Mouse (Mus musculus): ENCODE measurements around the gene Krtap5-1.

DNA sequence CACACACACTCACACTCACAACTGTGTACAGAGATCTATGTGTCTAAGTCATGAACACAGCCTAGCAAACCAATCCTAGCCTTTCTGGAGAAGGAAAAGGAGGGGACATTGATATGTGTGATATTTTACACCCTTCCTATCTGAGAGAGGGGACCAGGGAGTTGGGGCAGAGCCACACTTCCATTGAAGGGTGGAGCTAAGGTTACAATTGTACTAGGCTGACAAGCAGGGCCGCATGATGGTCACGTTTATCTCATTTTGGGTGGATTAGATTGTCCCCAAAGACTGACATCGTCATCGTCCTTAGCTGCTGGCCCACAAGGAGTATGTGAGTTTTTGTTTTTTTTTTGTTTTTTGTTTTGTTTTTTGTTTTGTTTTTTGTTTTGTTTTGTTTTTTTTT is 34.4 kb upstream of the Krtap5-1 start:
- TF ChIP-seq GATA1 (IDR thresholded peaks at IDR 0.05; ENCODE audit: borderline replicate concordance, low read length), result no peak
- TF ChIP-seq FLI1 (IDR thresholded peaks at IDR 0.05; ENCODE audit: low read length), result no peak
